Mouse (Mus musculus): ENCODE measurements around the gene Tmem82. TPM values are rescaled to one million over a fixed set of nuclear protein-coding genes. Genes with fewer than 3 reads are reported as not detected.
A peak's percentile ranks its signal among the peaks of the same experiment; 100 is the strongest.

Tmem82 gene
- under 1 TPM; 0.28 to 0.42 TPM for total RNA-seq (2021)

DNA sequence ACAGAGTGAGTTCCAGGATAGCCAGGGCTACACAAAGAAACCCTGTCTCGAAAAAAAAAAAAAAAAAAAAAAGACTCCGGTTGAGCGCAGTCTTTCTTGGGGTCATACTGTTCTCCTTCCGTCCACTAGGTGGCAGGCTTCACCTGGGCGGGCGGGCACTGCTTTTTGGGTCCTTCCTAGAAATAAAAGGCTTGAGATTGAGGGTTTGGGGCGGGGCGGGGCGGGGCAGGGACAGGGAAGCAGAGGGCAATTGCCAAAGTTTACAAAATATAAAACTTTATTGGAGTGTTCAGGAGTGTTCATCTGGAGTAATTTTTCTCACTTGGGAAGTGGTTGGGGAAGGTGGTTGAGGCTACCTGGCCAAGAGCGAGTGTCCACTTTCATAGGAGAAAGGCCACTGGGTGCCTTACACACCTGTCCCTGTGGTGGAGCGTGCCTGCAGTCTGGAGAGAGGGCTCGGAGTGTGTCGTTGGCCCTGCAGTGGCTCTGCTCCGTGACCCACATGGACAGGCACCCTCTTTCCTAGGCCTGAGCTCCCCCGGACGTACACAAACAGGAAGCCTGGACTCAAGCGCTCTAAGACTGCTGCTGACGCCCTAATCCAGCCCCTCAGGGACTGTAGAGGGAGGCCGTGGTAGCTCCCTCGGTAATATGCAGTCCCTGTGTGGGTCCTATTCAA lies at the start of gene Tmem82:
TSS of gene Tmem82 (minus strand) at position 69 of the 679 bp plus-strand sequence.
- no peak for DNase-seq

- no peak for DNase-seq
Measured at GRCm38 (mm10) chr4:141664799-141665198, 46.4 kb upstream of the Tmem82 start, which contains the start of gene Plekhm2. Plekhm2 (minus strand) TSS chr4:141664899.

DNA sequence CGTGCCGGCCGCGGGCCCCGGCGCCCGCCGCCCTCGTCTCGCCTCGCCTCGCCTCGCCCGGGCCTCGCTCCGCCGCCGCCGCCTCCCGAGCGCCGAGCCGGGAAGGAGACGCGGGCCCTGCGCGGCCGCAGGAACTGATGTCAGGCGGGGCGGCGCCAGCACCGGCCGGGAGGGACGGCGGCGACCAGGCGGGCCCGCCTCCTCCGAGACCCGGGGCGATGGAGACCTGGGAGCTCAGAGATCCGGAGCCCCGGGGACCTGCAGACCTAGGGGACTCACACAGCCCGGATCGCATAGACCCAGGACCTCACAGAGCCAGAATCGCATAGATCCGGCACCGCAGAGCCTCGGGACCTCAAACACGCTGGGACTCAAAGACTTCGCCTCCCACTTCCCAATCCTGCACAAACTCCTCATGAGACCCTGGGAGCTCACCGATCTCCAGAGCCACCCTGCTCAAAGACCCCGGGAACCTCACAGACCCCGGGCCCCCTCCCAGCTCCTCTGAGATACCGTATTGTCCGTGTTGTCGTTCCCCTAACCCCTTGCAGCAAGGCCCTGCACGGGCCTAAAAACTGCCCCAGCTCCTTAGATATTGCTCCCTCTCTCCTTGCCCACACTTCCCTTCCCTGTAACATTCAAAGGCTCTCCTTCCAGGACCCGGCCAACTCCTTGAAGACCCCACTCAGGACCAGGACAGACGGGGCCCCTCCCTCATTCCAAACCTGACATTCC lies 45.7 kb upstream of the Tmem82 start:
- peak; percentile 73 to 76 for DNase-seq

DNA sequence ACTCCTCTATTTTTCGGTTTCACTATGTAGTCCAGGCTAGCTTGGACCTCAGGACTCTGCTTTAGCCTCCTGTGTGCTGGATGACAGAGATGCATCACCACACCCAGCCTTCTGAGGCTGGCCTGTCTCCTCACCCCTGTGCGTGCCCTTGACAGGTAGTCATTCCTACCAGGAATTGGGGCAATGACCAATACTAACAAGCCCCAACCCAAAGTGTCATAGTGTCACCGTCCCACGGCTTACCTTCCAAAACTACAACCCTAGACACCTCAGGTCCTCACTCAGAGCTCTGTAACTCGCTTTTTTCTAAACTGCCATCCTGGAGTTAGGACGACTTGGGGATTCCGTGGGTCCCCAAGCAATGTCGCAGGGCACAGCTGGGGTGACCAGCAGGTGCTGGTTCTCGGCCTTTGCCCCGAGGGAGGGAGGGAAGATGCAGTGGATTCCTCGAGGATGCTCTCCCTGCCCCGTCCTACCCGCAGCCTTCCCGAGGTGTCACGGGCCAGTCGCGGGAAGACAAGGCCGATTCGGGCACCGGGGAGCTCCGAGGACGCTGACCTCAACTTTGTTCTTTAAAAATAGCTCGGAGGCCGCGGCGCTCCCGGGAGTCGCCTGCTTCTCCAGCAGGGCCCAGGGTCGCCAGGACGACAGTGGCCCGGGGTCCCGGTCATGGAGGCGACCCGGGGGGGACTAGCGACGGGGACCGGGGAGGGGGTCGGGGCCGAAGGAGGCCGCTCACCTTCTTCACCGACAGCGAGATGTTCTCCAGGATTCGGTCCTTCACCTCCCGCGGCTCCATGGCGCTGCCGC lies 44.9 kb upstream of the Tmem82 start:
- DNase-seq: no peak

GRCm38 (mm10) chr4:141660884-141661283 lies 42.5 kb upstream of the Tmem82 start:
- no peak for DNase-seq

DNA sequence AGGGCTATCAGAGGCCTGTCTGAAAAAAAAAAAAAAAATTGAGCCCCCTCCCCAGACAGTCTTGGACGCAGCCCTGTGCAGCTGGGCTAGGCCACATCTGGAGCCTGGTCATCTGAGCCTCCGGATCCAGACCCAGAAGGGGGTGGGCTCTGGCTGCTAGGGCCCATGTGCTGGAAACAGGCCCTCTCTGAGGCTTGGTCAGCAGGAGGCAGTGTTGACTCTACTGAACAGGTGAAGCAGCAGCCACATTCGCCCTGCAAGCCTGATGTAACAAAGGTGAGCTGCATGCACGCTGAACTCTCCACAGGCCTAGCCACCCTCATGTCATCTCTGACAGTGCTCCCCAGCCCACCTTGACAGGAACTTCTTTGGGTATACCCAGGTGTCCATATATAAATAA lies 41.3 kb upstream of the Tmem82 start:
- no peak for DNase-seq

GRCm38 (mm10) chr4:141658846-141659484 lies 40.5 kb upstream of the Tmem82 start:
- no peak for DNase-seq

DNA sequence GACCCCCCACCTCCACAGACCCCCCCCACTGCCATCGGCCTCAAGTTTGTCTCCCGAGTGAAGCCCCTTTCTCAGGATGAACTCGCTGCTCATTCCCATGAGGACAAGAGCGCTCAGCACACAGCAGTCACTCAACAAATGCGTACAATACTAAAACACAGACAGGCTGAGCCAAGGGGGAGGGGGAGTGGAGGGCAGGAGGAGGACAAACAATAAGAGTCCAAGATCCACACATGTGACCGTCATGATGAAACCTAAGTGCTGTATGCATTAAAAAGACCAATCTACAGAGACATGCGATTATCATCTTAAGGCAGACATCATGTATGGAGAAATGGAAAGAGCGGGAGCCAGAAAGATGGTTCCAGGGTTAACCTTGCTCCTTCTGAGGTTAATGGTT lies 38.5 kb upstream of the Tmem82 start:
- DNase-seq: no peak

DNA sequence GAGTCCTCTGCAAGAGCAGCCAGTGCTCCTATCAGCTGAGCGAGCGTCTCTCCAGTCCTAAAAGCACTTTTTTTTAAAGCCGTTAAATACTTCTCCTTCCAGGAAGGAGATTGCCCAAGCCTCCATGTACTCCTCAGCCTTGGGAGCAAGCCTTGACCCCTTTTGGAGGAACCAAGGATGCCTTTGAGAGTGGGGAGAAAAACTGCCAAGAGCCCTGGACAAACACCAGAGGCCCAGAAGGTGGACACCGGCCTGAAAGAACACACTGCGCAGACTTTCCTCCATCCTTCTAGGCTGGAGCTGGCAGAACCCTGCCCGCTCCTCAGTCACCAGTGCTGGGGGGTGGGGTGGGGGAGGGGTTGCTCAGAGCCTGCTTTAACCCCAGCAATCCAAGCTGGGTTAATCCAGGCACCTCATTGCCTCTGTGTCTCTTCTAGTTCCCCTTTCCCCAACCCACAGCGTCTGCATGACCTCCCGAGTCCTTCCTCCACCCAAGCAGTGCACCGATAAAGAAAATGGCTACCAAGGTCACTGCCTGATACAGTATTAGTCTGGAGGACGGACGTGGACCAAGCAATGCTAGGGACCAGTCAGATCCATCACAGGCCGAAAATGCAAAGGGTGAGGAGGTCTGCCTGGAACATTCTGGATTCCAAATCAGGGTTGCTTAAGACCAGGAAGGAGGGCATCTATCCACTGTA lies 37.6 kb upstream of the Tmem82 start:
- DNase-seq: peak in 1 of 2 experiments; percentile 48

- DNase-seq: no peak
Measured at GRCm38 (mm10) chr4:141654509-141654908, 36.1 kb upstream of the Tmem82 start.

GRCm38 (mm10) chr4:141653813-141654212 lies 35.4 kb upstream of the Tmem82 start:
- no peak for DNase-seq

GRCm38 (mm10) chr4:141653044-141653443 lies 34.6 kb upstream of the Tmem82 start:
- DNase-seq: no peak

GRCm38 (mm10) chr4:141651944-141652343 lies 33.5 kb upstream of the Tmem82 start:
- no peak for DNase-seq

DNA sequence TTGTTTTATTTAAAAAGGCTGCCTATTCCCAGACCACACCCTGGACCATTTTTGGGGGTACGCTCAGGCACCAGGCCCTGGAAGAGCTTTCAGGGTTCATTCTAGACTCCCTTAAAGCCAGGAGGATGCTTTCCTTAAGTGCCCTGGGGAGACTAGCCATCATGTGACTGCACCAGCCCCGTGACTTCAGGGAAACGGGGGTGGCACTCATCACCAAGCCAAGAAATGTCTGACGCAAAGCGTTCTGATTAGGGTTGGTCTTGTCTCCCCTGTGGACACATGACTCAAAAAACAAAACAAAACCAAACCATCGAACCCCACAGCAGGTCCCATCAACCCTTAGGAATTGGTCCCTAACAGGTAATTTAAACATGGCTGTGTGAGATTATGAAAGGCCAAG lies 32.9 kb upstream of the Tmem82 start:
- no peak for DNase-seq

GRCm38 (mm10) chr4:141649244-141649643 lies 30.8 kb upstream of the Tmem82 start:
- no peak for DNase-seq

DNA sequence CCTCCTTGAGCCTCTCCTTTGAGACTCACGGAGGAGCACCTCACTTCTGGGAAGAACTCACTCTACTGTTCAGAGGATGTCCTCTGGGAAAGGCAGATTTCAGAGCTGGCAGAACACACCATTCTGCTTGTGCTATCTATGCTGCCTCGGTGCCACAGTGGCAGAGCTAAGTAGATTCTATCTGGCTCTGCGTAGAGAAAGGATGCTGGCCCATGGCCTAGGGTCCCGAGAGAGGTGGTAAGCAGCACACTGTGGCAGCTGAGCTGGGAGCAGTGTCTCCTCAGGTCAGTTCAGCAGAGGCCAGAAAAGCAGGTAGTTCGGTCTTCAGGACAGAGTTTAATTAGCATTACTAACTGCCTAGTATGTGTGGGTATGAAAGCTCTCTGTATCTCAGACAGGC lies 29.8 kb upstream of the Tmem82 start:
- no peak for DNase-seq

DNA sequence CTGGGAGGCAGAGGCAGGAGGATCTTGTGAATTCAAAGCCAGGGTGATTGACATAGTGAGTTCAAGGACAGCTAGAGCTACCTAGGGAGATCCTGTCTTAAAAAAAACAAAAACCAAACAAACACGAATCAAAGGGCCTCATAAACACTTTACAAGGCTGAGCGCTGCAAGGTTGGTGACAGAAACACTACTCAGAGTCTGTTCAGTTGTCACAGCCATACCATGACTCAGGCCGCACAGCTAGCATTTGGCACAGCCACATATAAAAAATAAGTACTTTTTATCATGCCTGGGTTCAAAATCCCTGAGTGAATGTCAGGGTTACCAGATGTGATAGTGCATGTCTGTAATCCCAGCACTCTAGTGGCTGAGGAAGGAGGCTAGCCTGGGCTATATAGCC lies 28.8 kb upstream of the Tmem82 start:
- no peak for DNase-seq

GRCm38 (mm10) chr4:141645988-141646387 lies 27.6 kb upstream of the Tmem82 start:
- DNase-seq: no peak

DNA sequence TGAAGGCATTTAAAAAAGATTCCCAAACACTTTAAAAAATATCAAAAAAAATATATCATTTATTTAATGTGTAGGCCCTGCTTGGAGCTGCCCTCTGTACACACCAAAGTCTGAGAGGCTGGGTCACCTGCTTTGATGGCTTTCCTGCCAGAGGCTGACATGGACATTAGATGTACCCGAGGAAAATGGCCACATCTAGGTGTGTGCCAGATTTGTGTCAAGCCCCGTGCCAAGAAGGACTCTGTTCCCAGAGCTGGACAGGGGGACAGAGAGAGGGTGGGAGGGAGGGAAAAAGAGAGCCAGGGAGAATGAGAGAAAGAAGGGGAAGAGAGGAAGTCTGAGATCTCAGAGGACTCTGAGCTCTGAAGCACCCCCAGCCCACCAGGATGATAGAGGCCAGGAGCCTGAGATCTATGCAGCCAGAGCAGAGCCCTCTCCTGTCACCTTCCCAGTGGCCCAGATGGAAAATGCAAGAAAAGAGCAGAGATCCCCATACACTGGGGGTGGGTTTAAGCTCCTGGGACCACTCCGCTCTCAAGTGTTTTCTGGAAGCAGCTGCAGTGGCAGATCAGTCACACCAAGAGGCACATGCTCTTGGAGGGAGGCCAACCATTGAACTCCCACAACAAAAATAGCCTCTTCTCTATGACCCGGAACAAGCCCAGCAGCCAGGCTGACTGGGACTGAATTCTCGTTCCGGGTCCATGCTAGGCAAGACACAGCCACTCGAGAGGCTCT lies 24.9 kb upstream of the Tmem82 start:
- DNase-seq: peak; percentile 48

DNA sequence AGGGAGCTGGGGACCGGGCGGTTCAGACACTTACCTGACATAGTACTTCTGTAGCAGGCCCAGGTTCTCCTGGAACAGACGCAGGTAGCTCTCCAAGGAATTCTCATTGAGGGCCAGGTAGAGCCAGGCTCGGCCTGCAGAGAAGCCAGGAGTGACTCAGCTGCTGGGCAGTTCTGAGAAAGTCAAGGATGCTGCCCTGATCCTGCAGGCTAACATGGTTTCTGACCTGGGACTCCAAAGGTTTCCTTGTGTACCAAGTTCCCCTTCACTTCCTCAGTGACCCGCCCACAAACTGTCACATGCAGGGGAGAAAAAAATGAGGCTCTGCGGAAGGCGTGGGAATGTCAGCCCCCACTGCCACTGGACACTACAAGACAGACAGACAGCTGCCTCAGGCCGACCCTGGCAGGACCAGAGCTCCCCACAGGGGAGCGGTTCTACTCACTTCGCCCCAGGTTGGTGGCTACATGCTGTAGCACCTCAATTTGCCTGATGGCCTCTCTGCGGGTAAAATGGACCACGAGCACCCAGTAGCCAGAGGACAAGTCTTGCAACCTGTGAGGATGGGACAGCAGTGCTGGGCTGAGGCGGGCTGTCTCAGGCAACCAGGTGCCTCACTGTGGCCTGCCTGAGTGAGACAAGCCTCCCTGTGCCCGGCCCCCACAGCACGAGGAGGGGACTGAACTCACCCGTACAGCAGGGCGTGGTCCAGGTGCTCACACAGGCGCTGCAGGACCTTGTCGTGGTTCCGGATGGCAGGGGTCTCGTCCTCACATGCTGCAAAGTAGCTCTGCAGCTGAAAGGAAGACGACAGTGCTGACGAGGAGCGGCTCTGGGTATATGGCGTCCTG lies 23.8 kb upstream of the Tmem82 start:
- DNase-seq: no peak

Data from layer of hippocampus, postnatal 36 days (tissue).